Mouse (Mus musculus) monocyte, adult 2 months (primary cell): Measurements from ENCODE around the gene Nat8f7.
"Not testable (repeated sequence)": the region's sequence is repeated elsewhere in the genome, so short reads cannot be mapped to it uniquely, and the experiment has no call there.

Source experiments
- DNase-seq, 2 experiments: peaks; one replicate each; pipeline ENCODE4 v3.0.0; 2022; ENCODE audit warnings: low spot score in 2 of 2, low read depth in 1 of 2

Gene Nat8f7

DNA sequence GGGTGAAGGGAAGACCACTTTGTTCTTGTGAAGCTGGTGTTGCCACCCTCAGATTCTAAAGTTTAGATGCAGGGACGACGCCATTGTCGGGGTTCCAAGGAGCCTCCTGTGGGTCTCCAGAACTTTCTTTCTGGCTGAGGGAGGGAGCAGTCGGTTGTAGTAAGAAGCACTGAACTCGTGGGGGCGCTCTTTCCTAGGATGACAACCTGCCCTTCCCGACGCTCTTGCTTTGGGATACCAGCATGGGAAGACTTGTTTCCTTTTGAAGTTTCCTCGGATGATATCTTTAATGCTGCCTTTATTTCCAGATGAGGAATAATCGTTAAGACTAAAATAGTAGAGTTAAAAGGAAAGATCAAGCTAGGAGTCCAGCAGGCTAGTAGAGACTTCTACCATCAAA lies at the start of gene Nat8f7:
TSS of gene Nat8f7 (minus strand) at position 101 of the 400 bp plus-strand sequence.
- DNase-seq: not testable (repeated sequence)

GRCm38 (mm10) chr6:85762678-85763077 lies 49.7 kb upstream of the Nat8f7 start:
- not testable (repeated sequence) for DNase-seq

- not testable (repeated sequence) for DNase-seq
Observed at GRCm38 (mm10) chr6:85755705-85756249, 42.8 kb upstream of the Nat8f7 start.

- not testable (repeated sequence) for DNase-seq
Observed at GRCm38 (mm10) chr6:85709607-85710006, 3.4 kb downstream of the Nat8f7 start.

- not testable (repeated sequence) for DNase-seq
Observed at GRCm38 (mm10) chr6:85709206-85709605, 3.8 kb downstream of the Nat8f7 start.

- not testable (repeated sequence) for DNase-seq
Observed at GRCm38 (mm10) chr6:85701943-85702342, 11.1 kb downstream of the Nat8f7 start.
